Mouse (Mus musculus): ENCODE measurements around the gene Ghrl. TPM values are rescaled to one million over a fixed set of nuclear protein-coding genes. Genes with fewer than 3 reads are reported as not detected.
"Not testable (repeated sequence)": the region's sequence is repeated elsewhere in the genome, so short reads cannot be mapped to it uniquely, and the experiment has no call there.

The Ghrl gene
- polyA plus RNA-seq, 1 experiment from 2014 or later = not detected

DNA sequence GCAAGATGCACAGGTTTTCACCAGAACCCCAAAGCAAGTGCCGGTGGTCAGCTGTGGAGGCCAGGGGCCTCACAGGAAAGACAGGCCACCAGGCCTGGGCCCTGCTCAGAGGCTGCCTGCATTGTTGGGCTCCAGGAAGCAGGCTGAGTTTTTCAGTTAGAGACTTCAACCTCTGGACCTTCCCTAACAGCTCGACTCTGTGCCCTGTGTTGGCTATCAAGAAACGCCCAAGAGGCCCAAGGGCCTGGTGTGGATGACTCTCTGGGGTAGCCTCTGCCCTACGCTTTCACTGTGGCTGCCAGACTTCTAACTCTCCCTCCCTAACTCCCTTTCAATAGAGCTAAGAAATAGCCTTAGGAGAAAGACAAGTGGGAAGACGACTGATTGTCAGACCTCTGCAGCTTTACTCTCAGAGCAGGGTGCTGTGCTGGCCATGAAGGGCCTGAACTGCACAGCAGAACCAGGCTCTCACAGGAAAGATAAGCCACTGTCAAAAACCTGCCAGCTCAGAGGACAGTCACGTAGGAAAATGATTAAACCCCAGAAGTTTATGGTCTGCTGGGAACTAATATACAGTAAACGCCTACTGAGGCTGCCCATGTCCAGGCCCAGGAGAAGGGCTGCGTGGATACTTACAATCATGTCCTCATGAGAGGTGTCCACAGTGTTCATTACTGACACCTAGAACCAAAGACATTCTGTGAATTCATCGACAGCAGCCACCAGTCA lies 17.8 kb upstream of the Ghrl start:
- 71% methylated on average over 9 of the region's 9 CpGs for WGBS (ENCODE audit: insufficient replicate concordance)
- Histone ChIP-seq H3K9me3 (replicated peaks) (no peaks in the 10 kb centered on the region), H3K9ac (no peak overlapping the region), H3K4me3 (no peak overlapping the region), H3K36me3 (peaks cover 59% of the 10 kb centered on the region), H3K4me1 (peaks cover 15% of the 10 kb centered on the region), H3K4me2 (no peak overlapping the region), H3K27ac (no peak overlapping the region), H3K27me3 (replicated peaks) (no peaks in the 10 kb centered on the region)
- no peak for ATAC-seq

DNA sequence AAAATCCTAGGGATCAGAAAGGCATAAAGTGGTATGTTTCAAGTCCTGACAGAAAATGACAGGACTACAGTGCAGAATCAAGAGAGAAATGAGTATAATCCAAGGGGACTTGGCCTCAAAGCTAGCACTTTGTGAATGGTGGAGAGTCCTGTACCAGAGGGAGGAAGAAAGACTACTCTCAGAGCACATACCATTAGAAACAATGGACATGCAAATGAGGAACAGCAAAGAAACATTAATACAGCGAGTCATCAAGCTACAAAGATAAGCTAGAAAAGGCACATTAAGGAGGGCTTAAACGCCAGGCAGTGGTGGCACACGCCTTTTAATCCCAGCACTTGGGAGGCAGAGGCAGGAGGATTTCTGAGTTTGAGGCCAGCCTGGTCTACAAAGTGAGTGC lies 11.6 kb upstream of the Ghrl start:
- Histone ChIP-seq H3K9ac (no peak overlapping the region), H3K4me1 (no peaks in the 10 kb centered on the region), H3K27ac (no peak overlapping the region), H3K27me3 (replicated peaks) (no peaks in the 10 kb centered on the region), H3K9me3 (replicated peaks) (no peaks in the 10 kb centered on the region), H3K36me3 (peaks cover 99% of the 10 kb centered on the region), H3K4me2 (no peak overlapping the region), H3K4me3 (no peak overlapping the region)
- 68% methylated on average over 3 of the region's 3 CpGs for WGBS (ENCODE audit: insufficient replicate concordance)
- ATAC-seq = no peak

- whole genome bisulfite sequencing (ENCODE audit: insufficient replicate concordance) = 83% methylated on average over 7 of the region's 7 CpGs
- no peak for ATAC-seq
- peaks cover 98% of the 10 kb centered on the region for H3K36me3 ChIP-seq
Measured at GRCm38 (mm10) chr6:113728181-113728580, 8.5 kb upstream of the Ghrl start.

GRCm38 (mm10) chr6:113721061-113721460 lies 1.4 kb upstream of the Ghrl start:
- Histone ChIP-seq H3K4me2 (no peak overlapping the region), H3K36me3 (peaks cover 96% of the 10 kb centered on the region), H3K4me1 (peaks cover 7% of the 10 kb centered on the region; the same call in 1 of the 2 replicates), H3K9me3 (replicated peaks) (no peaks in the 10 kb centered on the region), H3K9ac (no peak overlapping the region), H3K27ac (0 out of 2 replicates have a peak overlapping the region, but pooled peaks have one; percentile 10), H3K4me3 (no peak overlapping the region), H3K27me3 (replicated peaks) (no peaks in the 10 kb centered on the region)
- ATAC-seq = peak; percentile 58
- 75% methylated on average over 4 of the region's 4 CpGs for WGBS (ENCODE audit: insufficient replicate concordance)

More at GRCm38 (mm10) chr6:113728181-113728580, 8.5 kb upstream of the Ghrl start:
- H3K4me3 ChIP-seq = no peak overlapping the region
- no peaks in the 10 kb centered on the region for H3K4me1 ChIP-seq
- H3K9me3 ChIP-seq (replicated peaks) = no peaks in the 10 kb centered on the region
- H3K4me2 ChIP-seq = no peak overlapping the region
- no peak overlapping the region for H3K9ac ChIP-seq
- no peak overlapping the region for H3K27ac ChIP-seq
- H3K27me3 ChIP-seq (replicated peaks) = no peaks in the 10 kb centered on the region

DNA sequence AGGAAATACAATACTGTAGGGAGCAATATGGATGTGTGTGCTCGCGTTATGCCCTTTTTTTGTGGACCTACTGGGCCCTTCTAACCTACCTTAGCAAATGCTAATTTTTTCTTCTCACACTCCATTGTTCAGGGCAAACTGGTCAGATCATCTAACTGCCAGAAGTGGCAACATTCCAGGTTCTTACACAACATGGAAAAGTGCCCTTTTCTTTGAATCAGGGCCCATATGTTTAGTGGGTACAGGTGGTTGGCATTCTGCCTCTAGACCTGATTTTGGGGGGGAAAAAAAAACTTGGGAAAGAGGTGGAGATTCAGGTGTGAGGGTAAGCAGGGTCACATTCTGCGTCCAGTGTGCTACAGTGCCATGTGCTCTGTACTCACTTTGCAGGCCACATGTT lies 2.1 kb downstream of the Ghrl start:
- Histone ChIP-seq H3K9me3 (replicated peaks) (no peaks in the 10 kb centered on the region), H3K4me2 (no peak overlapping the region), H3K27me3 (replicated peaks) (no peaks in the 10 kb centered on the region), H3K4me3 (no peak overlapping the region), H3K4me1 (peaks cover 7% of the 10 kb centered on the region; the same call in 1 of the 2 replicates), H3K9ac (no peak overlapping the region), H3K27ac (no peak overlapping the region), H3K36me3 (peaks cover 98% of the 10 kb centered on the region)
- ATAC-seq = no peak
- 89% methylated on average over 3 of the region's 3 CpGs for WGBS (ENCODE audit: insufficient replicate concordance)

- H3K4me1 ChIP-seq = peaks cover 3% of the 10 kb centered on the region; the same call in 1 of the 2 replicates
- no peaks in the 10 kb centered on the region for H3K9me3 ChIP-seq (replicated peaks)
- H3K27me3 ChIP-seq (replicated peaks) = no peaks in the 10 kb centered on the region
- H3K36me3 ChIP-seq = peaks cover 99% of the 10 kb centered on the region
- WGBS (ENCODE audit: insufficient replicate concordance) = 61% methylated on average over 1 of the region's 1 CpGs
- H3K4me3 ChIP-seq = no peak overlapping the region
- no peak for ATAC-seq
- H3K9ac ChIP-seq = no peak overlapping the region
- H3K4me2 ChIP-seq = no peak overlapping the region
- no peak overlapping the region for H3K27ac ChIP-seq
Measured at GRCm38 (mm10) chr6:113714797-113715196, 4.9 kb downstream of the Ghrl start.

DNA sequence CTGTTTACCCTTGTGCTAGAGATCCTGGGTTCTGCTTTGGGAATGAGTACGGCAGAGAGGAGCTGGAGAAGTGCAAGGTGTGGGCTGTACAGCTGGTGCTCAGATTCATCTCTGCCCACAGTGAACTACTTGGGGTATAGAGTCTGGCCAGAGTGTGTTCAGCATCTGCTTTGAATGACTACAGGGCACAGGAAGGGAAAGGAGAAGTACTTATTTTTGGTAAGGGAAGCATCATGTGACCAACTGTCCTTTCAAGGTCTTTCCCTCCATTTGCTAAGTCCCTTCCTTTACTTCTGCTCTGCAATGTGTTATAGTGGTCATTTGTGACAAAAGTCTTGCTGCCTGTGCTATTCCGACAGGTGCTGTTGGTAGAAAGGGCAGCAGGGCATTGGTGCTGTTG lies 5.4 kb downstream of the Ghrl start:
- H3K9ac ChIP-seq = no peak overlapping the region
- H3K9me3 ChIP-seq (replicated peaks) = no peaks in the 10 kb centered on the region
- peaks cover 3% of the 10 kb centered on the region; the same call in 1 of the 2 replicates for H3K4me1 ChIP-seq
- ATAC-seq = no peak
- no peak overlapping the region for H3K4me3 ChIP-seq
- H3K36me3 ChIP-seq = peaks cover 99% of the 10 kb centered on the region
- no peaks in the 10 kb centered on the region for H3K27me3 ChIP-seq (replicated peaks)
- 65% methylated on average over 2 of the region's 2 CpGs for WGBS (ENCODE audit: insufficient replicate concordance)
- H3K4me2 ChIP-seq = no peak overlapping the region
- H3K27ac ChIP-seq = no peak overlapping the region

DNA sequence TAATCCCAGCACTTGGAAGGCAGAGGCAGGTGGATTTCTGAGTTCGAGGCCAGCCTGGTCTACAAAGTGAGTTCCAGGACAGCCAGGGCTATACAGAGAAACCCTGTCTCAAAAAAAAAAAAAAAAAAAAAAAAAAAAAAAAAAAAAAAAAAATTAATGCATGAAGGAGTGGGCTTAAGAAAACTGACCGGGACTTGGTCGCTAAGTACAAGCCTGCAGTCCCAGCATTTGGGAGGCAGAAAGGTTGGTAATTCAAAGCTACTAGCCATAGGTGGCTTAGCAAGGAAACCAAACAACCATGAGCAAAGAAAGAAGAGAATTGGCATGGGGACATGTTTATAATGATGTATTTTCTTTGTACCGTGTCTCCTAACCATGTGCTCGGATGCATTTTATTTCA lies 6.3 kb downstream of the Ghrl start:
- ATAC-seq; H3K4me1 ChIP-seq; H3K27me3 ChIP-seq (replicated peaks); H3K27ac ChIP-seq; H3K9me3 ChIP-seq (replicated peaks); H3K4me3 ChIP-seq; H3K9ac ChIP-seq; H3K4me2 ChIP-seq: not testable (repeated sequence)
- H3K36me3 ChIP-seq = peaks cover 99% of the 10 kb centered on the region
- WGBS (ENCODE audit: insufficient replicate concordance) = 92% methylated on average over 5 of the region's 5 CpGs

- H3K36me3 ChIP-seq = peaks cover 99% of the 10 kb centered on the region
- 86% methylated on average over 3 of the region's 3 CpGs for WGBS (ENCODE audit: insufficient replicate concordance)
- no peak for ATAC-seq
Measured at GRCm38 (mm10) chr6:113712718-113713117, 7.0 kb downstream of the Ghrl start.

GRCm38 (mm10) chr6:113697222-113698205 lies 22.2 kb downstream of the Ghrl start:
- Histone ChIP-seq H3K4me3 (peak overlapping the region; percentile 96), H3K9me3 (replicated peaks) (no peaks in the 10 kb centered on the region), H3K4me1 (peaks cover 78% of the 10 kb centered on the region), H3K27ac (peak overlapping the region; percentile 99), H3K36me3 (peaks cover 67% of the 10 kb centered on the region), H3K9ac (peak overlapping the region; percentile 92), H3K4me2 (peak overlapping the region; percentile 94), H3K27me3 (replicated peaks) (no peaks in the 10 kb centered on the region)
- ATAC-seq = no peak
- under 1% methylated on average over 106 of the region's 113 CpGs for WGBS (ENCODE audit: insufficient replicate concordance)

More at GRCm38 (mm10) chr6:113712718-113713117, 7.0 kb downstream of the Ghrl start:
- Histone ChIP-seq H3K27me3 (replicated peaks) (no peaks in the 10 kb centered on the region), H3K27ac (no peak overlapping the region), H3K9ac (no peak overlapping the region), H3K4me2 (no peak overlapping the region), H3K4me1 (no peaks in the 10 kb centered on the region), H3K4me3 (no peak overlapping the region), H3K9me3 (replicated peaks) (no peaks in the 10 kb centered on the region)

GRCm38 (mm10) chr6:113696582-113697221 lies 23.0 kb downstream of the Ghrl start, which contains the start of gene Tatdn2:
Gene Tatdn2 (plus strand): TSS chr6:113697050.
- Histone ChIP-seq H3K36me3 (peaks cover 62% of the 10 kb centered on the region), H3K27me3 (replicated peaks) (no peaks in the 10 kb centered on the region), H3K27ac (peak within 1 kb of the TSS; percentile 99), H3K4me2 (peak within 1 kb of the TSS; percentile 94), H3K4me1 (peaks cover 85% of the 10 kb centered on the region), H3K4me3 (peak within 1 kb of the TSS; percentile 96), H3K9ac (peak within 1 kb of the TSS; percentile 92), H3K9me3 (replicated peaks) (no peaks in the 10 kb centered on the region)
- ATAC-seq = peak; percentile 95
- under 1% methylated on average over 57 of the region's 58 CpGs for WGBS (ENCODE audit: insufficient replicate concordance)

All from liver, embryonic 12.5 days (tissue).